Mouse (Mus musculus): ENCODE results near the gene Gm10309.

DNA sequence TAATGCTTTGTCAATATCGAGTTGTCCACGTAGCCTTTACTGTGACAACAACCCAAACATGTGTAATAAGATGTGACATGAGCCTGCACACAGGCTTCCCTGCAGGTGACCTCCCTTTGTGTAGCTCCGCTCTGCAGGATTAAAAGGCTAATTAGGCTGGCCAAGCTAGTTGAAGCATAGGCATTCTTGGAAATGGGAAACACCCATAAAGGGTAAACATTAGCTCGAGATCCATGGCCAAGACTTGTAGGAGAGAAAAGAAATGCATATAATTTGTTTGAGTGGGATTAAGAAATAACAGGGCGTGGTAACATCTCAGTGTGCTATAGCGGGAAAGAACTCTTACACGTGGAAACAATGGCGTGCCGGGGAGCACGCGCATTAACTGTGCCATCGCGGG is 39.2 kb downstream of the Gm10309 start:
- TF ChIP-seq POLR2A (IDR thresholded peaks at IDR 0.05; ENCODE audit: insufficient read length, low read depth) (no peak), SRF (IDR thresholded peaks at IDR 0.05; ENCODE audit: control insufficient read depth, insufficient read length, low read depth) (no peak), USF1 (IDR thresholded peaks at IDR 0.05; ENCODE audit: low read depth) (no peak), POLR2AphosphoS2 (IDR thresholded peaks at IDR 0.05; ENCODE audit: insufficient read length, low read depth) (no peak), CEBPB (IDR thresholded peaks at IDR 0.05; ENCODE audit: insufficient read depth, poor library complexity, severe bottlenecking) (no peak), MYOG (IDR thresholded peaks at IDR 0.05; ENCODE audit: control insufficient read depth in 1 of 3, insufficient read depth in 1 of 3, insufficient read length in 2 of 3, low read depth in 2 of 3) (no peak), MAX (IDR thresholded peaks at IDR 0.05; ENCODE audit: low read depth) (no peak)
